Mouse (Mus musculus) adrenal gland, adult (tissue): Measurements from ENCODE around the gene Plekha6.

Experiments used
- DNase-seq, 2 experiments: peaks; one replicate each; pipeline ENCODE4 v3.0.0; 2022 to 2023; ENCODE audit warnings: low spot score in 1 of 2; ENCODE audit not compliant: inconsistent age in 2 of 2

The Plekha6 gene

DNA sequence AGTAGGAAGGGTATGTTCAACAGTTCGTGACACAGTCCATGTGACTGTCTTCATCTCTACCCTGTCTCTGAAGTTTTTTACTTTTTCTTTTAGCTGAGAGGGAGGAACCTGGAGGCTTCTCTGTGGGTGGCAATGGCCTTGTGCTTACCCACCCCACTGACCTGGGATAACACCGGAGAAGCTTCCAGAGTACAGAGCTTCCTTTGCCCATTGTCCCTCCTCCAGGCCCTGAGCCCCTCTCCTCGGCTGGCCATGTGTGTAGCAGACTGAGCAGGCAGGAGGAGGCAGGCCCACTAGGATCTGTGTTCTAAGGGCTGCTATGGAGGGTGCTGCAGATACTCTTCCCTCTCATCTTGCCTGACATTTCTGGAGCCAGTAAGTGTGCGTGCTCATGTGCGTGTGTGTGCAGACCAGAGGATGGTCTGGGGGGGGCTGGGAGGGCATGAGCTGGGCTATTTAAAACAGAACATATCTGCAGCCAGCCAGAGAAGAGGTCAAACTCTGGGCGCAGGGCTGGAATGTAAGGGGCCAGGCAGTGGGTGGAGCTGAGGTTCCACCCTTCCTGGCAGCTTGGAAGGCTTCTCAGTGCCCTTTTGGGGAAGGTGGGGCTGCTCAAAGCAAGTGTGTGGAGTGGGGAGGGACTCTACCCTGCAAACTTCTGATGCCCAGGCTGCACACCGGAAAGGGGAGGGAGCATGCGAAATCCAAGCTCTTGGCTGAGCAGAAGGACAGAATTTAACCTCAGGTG lies 72.9 kb downstream of the Plekha6 start:
- peak; percentile 68 to 73 for DNase-seq

DNA sequence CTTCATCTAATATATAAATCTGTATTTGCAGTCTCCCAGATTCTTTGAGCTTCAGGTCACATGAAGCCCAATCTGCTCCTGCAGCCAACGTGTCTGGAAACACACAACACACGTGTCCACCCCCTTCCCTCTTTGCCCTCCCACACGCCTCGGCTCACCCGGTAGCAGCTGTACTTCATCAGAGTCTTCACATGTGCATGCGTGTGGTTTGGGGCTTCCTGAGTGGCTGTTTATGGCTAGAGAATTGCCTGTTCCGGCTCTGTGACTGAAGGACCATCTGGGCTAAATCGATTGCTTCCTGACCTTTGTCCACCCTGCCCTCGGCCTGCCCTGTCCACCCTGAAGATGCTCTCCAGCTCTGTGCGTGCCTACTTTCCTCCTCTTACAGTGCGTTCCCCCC lies 73.7 kb downstream of the Plekha6 start:
- DNase-seq = peak; percentile 55 to 62

DNA sequence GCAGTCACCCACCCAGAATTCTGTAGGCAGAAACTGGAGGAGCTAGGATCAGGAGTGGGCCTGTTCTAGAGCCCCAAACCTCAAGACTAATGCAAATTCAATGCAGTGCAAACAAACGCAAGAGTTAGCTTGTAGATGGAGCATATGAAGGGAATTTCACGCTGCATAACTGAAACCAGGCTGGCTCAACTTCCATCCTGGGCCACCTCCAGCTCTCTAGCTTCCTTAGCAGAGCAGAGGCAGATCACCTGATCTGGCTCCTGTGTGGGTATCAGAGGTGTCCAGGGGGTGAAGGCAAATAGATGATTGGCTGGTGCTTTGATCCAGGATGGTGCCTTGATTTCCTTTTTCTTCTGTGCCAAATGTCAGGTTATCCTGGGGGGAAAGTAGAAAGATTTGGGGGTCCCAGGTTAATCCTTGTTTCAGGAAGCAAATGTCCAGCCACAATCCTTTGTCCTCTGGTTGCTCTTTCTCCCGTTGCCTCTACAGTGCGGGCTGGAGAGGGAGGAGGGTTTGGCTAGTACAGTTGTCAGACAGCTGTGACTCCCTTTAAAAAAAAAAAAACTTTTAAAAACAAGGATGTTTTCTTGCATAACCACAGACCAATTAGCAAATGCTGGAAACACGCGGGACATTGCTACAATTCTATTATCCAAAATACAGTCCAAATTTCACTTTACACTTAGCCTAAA lies 75.3 kb downstream of the Plekha6 start:
- no peak for DNase-seq

DNA sequence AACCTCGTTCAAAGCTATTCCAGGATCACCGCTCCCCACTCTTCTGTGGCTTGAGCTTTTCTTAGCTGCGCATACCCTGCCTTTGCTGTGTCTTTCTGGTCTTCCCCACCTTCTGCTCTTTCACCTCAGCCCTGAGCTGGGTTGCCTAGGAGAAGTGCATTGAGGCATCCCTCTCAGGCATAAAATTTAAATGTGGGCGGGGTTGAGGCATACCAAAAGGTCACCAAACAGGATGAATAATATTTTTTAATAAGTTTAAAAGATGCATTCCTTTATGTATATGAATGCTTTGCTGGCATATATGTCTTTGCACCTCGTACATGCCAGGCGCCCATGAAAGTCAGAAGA lies 75.8 kb downstream of the Plekha6 start:
- DNase-seq = no peak

DNA sequence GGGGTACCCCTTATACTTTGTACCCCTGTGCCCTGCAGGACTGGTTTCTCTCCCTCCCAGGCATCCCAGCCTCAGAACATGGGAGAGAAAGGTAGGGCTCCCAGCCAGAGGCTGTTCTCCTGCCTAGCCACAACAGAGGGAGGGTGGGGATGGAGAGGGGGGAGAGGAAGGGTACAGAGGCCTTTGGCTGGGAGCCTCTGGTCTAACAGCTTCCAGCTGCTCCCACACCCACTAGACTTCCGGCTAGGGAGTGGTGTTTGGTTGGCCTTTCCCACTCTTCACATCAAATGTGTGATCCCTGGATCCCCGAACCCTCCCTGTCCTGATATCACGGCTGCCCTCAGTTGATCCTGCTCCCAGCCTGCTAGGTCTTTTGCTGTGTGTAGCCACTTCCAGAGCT lies 76.9 kb downstream of the Plekha6 start:
- DNase-seq = peak; percentile 24 to 52

DNA sequence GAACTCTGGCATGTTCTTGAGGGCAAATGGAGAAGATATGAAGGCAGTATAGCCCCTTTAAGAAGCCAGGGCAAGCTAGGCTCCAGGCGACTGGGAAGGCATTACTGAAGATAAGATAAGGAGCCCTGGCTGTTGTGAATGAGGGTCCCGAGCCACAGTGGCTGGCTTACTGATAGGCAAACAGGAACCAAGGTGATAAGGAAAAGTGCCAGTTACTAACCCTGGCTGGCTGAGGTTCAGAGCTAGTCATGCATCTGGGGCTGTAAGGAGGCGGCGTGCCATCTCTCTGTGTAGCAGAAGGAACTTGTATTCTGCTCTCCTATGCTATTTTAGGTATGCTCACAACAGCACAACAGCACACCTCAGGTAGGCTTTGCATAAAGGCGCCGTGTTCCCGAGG lies 80.7 kb downstream of the Plekha6 start:
- DNase-seq = no peak

DNA sequence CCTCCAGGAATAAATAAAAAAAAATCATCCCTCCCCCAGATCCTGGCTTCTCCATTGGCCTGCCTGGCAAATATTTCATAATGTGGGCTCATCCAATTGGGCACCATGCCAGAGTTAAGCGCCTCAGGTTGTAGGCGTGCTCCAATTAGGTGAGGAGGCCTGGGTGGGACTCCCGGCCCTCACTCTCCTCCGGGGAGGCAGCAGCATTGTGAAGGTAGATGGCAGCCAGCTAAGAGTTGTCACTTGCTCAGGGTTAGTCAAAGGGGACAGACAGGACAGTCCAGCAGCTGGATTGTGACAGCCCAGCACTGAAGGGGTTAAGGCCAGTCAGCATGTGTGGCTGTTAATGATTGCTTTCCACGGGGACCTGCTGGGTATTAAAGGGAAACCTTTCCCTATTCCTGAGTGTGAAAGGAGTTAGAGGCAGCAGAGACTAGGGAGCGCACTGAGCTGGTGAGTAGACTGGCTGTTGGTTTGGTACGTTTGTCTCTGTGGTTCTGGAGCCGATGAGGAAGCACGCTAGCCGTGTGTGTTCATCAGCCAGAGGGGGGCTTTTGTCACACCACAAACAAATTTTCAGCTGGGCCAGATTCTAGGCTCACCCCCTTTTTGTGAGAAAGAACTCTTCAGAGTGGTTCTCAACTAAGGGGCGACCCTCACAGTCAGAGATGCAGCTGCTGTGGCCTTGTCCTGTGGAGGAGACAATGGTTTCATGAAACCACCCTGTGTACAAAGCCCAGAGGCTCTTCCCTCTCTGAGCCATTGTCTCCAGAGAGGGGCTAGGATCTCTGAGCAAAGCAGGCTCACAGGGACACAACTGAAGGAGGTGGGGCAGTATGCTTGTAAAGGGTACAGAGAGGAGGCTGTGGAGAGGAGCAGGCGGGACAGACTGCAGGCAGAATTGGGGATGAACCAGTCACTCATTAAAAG lies 81.9 kb downstream of the Plekha6 start:
- DNase-seq = peak; percentile 49 to 71

DNA sequence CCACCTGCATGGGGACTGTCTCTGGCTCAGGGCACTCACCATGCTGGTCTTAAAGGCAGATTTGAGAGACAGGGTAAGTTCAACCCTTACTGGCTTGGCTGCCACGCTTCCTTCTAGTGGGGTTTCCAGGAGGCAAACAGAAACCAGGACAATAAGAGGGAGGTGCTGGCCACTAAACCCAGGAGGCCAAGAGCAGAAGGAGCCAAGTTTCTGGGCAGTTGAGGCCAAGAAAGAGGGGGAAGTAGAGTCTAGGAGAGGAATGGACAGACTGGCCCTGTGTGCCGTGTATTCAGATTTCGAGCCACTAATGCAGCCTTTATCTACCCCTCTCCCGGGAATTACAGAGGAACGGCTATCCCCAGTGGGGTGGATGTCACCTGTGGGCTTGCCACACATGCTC lies 83.2 kb downstream of the Plekha6 start:
- DNase-seq = peak in 1 of 2 experiments; percentile 9

DNA sequence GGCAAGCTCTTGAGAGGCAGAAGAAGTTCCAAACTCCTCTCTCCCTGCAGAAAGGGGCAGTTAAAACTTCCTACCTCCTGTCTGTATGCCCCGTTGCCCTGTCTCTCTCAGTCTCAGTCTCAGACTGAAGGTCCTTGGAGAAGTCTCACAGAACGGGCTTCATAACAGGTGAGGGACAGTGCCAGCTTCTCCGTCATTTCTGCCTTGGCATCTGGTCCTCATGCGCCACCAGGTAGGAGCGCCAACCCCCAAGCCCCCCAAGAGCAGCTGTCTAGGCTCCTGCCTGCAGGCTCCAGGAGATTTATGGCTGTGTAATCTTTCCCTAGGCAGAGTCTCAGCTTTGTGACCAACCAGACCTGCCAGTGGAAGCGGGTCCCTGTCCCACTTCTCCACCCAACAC lies 86.8 kb downstream of the Plekha6 start:
- no peak for DNase-seq

DNA sequence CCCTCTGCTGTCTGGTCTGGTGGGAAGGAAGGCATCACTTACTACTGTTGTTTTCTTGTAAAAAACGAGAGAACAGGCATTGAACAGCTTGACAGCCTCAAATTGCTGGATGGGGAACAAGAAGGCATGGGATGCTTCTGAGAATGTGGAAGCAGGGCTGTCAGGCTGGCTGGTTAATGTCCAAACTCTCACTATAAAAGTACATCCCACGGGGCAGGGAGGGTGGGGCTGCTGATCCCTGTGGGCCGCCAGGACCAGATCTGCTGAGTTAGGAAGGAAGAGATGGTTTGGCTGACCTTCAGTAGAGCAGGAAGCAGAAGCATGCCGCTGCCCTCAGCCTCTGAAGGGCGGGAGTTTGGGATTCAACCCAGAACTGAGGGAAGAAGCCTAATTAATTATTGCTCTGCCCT lies 87.6 kb downstream of the Plekha6 start:
- DNase-seq = peak; percentile 67 to 75

DNA sequence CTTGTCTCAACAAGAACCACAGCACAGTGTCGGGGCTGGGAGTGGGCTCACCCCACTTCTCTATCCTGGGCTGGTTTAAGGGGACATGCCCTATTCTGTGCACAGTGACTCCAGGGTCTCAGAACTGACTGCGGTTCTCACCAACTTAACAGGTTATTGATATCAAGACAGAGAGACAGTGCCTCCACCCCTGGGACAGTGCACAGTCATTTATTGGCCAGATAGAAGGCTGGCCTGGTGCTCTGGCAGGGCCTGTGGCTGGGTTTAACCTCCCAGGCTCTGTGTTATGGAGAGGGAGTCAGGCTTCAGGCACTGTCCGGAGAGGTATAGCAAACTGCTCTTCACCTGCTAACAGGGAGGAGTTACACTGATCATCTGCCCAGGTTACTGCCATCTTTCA lies 88.2 kb downstream of the Plekha6 start:
- no peak for DNase-seq

DNA sequence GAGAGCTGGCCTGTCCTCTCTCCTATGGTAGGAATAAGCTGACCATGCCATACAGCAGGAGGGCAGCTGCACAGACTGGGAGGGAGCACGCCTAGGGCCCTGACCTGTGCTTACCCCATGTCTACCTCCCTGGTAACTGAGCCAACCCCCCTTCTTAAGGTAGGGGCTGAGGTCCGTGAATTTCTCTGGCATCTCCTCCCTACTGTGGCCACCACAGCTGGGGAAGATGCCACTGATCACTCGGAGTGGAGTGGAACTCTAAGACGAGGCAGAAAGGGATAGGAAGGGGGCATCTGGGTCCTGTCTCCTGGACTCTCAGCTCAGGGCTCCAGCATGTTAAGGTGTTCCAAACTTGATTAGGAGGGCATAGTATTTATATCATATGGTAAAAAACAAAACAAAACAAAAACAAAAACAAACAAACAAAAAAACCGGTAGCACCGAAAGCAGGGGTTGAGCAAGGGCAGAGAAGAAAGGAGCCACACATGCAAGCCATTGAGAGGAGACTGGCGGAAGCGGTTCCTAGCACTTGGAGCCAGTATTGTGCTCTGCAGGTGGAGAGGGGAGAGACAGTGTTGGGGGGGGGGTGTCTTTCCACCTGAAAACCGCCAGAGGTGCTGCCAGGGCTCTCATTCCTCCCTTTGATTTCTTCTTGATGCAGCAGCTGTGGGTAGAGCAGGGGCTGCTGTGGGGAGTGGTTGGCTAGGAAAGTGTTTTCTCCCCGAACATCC lies 89.0 kb downstream of the Plekha6 start:
- no peak for DNase-seq

DNA sequence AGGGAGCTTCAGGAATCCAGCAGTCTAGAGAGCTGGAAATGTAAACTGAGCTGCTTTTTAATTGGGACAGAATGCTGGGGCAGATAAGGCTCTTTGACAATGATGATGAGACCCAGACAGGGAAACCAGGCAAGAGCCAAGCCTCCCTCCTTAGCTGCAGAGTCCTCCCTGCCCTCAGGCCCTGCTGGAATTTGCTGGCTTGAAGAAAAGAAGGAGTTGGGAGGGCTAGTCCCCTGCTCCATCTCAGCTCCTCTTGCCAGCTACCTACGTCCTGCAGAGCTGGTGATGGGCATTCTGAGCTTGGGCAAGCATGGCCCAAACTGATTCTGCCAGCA lies 89.5 kb downstream of the Plekha6 start:
- no peak for DNase-seq

DNA sequence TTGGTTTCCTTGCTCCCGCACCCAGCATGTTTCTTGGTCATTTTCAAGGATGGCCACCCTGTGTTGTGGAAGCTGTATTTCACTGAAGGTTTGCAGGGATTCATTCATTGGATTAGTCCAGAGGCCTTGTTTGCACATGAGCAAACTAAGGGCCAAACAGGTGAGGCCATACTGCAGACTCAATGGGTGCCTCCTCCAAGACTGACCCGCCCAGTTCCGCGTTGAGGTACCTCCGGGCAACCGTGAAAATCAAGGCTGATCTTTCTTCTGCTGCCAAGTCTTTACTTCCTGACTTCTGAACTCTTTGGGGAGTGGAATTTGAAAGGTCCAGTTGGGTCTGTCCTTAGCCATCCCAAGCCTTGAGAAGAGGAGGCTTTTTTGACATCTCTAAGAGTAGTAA lies 90.2 kb downstream of the Plekha6 start:
- peak in 1 of 2 experiments; percentile 53 for DNase-seq

DNA sequence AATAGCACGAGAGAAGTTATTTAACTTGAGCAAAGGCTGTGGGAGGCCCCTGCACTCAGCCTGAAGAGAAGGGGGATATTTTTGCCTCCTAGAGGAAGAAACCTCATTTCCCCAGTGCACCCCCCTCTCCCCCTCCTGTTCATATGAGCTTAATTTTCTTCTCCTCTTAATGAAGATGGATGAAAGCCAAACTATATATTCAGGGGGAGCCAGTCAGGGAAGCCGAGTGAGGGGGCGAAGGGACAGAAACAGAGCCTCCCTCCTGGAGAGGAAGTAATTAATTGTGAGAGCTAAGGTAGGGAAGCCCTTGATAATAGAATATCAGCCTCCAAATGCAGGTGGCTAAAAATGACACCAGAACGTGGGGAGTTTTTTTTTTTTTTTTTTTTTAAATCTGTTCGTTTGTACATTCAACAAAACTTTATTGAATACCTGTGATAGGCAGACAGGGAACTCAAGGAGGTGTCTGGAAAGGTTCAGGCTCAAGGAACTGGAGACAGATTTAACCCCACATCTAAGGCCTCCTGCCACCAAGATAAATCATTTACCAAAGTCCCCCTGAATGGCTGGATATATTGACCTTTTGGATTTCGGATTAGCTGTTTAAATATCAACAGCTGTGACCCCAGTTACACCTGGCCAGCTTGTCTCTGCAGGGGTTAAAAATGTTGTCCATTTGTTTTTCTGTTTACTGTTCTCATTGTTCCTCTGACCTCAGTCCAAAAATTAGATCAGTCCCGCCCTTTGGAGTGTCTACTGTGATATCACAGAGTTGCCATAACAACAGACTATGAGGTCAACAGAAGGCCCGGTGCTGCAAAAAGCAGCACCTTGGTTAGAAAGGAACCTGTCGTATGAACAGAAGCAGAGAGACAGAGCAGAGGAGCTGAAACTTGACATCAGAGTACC lies 91.1 kb downstream of the Plekha6 start:
- DNase-seq = peak in 1 of 2 experiments; percentile 69

DNA sequence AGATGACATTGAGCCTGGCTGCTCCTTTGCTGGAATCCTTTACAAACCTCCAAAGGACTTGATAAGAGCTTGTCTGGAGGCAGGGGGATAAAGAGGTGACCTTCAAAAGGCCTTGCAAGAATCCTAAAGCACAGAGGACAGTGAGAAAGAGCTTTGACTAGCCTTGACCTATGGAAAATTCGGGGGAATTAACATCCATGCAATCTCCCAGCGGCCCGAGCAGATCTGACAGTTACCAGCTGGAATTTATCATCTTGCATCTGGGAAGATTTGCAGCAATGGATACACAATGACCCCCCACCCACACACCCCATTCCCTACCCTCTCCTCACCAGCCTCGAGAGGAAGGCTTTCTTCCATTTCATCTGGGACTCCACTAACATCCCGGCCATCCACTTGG lies 91.8 kb downstream of the Plekha6 start:
- DNase-seq = peak in 1 of 2 experiments; percentile 68

DNA sequence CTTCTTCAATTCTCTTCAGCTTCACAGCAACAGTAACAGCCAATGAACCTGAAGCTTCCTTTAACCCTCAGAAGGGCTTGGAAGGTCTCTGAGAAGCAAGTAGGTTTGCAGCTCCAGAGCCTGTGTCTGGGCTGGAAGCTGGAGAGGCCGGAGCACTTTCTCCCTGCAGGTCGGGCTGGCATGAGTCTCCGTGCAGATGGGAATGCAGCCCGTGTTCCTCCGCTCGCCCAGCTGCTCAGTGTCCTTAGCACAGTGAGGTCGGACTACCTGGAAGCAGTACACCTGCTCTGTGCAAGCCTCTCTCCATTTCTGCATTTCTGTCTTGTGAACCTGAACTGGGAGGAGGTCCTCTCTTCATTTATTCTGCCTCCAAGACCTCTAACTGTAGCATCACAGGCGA lies 92.3 kb downstream of the Plekha6 start:
- DNase-seq = peak in 1 of 2 experiments; percentile 44

DNA sequence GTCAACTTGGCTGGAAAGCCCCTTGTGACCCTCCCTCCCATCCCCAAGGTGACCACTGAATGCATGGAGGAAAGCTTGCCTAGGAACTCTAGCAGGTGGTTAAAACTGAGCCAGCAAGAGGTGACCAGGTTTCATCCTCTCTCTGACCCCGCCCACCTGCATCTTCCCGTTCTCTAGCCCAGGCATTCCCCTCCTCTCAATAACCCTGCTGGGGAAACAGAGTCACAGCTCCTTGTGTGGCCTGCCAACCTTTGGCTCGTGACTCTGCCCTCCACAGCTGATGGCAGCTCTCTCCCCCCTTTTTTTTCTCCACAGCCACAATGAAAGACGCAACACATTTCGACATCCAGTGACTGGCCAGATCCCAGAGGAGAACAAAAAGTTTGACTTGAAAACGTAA lies 94.7 kb downstream of the Plekha6 start:
- no peak for DNase-seq

DNA sequence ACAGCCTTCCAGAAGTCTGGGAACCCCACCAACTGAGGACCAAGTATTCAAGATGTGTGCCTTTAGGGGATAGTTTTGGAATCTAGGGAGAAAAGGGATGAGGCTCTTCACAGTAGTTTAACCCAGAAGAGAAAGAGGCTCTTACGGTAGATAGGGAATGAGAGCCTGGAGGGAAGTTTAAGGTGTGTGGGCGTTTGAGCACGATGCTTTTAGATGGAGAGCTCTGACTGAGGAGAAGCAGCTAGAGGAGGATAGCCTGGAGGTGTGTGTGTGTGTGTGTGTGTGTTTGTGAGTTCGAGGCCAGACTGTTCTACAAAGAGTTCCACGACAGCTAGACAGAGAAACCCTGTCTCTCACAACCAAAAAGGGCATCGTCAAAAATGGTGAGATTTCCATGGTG lies 98.6 kb downstream of the Plekha6 start:
- no peak for DNase-seq

DNA sequence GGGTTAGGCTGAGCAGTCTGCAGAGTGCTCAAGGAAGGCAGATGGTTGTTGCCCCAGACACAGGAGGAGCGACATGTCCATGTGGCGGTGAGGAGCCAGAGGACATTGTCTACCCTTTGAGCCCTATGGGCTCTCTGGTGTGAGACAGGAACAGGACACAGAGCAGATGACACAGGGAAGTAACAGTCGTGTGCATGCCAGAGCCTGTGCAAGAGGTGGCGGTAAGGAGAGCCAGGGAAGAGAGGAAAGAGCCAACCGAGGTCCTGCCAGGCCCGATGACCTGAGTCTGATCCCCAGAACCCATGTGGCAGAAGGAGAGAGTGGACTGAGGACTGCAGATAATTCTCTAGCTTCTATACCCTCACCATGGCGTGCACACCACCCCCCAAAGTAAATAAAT lies 99.1 kb downstream of the Plekha6 start:
- no peak for DNase-seq
